Mouse (Mus musculus) bone marrow macrophage, adult 2 months (primary cell): ENCODE results near the gene Kif23.

ENCODE experiments used
- CTCF ChIP-seq: IDR thresholded peaks from 2 replicates; pipeline ENCODE4 v1.5.1; 2012; ENCODE audit warnings: low read depth, mild to moderate bottlenecking, low read length, moderate library complexity
- POLR2A ChIP-seq: IDR thresholded peaks from 2 replicates; pipeline ENCODE4 v1.6.1; 2012; ENCODE audit warnings: mild to moderate bottlenecking, low read depth, low read length, borderline replicate concordance

- no peak for TF ChIP-seq CTCF
- TF ChIP-seq POLR2A: no peak
Measured at GRCm38 (mm10) chr9:61905576-61905975, 41.0 kb downstream of the Kif23 start.
